Mouse (Mus musculus) right cerebral cortex, adult 2 months (tissue): Measurements from ENCODE around the gene Pou2f1.
A peak's percentile ranks its signal among the peaks of the same experiment; 100 is the strongest.

Source experiments
- DNase-seq, 2 experiments: peaks; one replicate each; pipeline ENCODE4 v3.0.0; 2021 to 2022; ENCODE audit warnings: low spot score in 2 of 2

The Pou2f1 gene

DNA sequence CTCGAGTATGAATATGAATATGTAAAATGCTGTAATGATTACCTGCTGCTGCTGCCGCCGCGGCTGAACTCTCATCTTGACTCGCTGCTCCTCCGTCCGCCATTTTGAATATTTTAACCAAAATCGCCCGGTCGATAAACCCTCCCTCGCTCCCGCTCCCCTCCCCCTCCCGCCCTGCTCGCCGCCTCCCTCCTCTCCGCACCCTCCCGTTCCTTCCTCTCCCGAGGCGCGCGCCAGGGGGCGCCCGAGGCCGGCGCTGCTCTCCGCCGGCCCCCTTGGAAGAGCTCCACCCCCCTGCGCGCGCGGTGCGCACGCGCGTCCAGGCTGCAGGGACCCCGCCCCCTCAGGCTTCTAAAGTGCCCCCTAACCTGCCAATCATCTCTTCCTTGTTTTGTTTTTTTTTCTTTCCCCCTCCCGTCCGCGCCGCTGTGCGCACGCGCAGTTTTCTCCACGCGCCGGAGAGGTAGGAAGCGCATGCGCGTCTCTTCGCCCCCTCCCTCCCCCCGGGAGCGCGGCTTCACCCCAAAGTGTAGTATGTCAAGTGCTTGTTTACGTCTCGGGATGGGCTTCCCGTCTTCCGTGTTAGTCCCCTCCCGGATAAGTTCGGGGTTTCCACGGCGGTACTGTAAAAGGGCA lies at the start of gene Pou2f1:
Pou2f1 (minus strand) TSS at position 159 of the 636 bp plus-strand sequence.
- peak; percentile 92 to 94 for DNase-seq

DNA sequence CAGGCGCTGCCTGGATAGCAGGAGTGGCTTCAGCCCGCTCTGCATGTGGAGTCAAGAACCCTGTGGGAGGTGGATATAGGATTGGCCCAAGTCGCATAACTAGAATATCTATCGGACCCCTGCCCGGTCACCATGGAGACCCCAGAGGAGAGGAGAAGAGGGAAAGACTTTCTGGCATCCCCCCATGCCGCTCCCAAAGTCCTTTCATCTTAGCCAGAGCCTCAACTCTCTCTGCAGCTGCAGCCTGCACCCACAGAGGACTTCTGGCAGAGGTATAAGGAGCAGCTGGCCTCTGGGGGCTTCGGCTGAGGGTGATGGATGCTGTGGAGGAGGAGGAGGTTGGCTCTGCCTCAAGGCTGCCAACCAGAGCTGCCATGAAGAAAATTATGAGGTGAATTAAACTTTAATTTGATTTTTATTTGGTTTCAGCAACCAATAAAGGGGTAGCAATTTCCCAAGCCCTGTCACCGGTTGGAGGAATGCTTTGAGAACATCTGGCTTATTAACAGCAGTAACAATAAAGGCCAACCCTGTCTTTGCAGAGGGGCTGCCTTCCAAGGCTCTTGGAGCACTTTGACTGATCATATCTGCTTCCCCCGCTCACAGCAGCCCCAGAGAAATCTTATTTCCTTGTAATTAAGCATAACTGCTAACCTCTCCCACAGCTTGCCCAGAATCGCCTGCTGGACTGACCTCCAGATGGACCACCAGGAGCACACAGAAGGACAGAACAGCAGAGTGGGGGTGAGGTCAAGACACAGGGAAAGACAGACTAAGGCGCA lies 46.8 kb upstream of the Pou2f1 start:
- no peak for DNase-seq

GRCm38 (mm10) chr1:166048230-166048911 lies 45.9 kb upstream of the Pou2f1 start:
- peak in 1 of 2 experiments; percentile 10 for DNase-seq

GRCm38 (mm10) chr1:166047505-166048170 lies 45.2 kb upstream of the Pou2f1 start:
- peak; percentile 8 to 21 for DNase-seq

DNA sequence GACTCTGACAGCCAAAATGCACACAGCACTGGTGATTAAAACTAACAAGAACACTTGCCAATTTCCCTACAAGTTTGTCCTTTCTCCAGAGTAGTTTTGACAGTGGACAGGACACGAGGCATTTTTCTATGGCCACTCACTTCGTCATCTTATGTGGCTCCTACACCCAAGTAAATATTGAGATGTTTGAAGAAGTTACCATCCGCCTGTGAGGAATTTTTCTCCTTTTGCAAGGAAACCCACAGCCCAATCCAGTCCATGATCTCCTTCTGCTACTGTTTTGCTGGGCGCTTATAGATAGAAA lies 43.4 kb upstream of the Pou2f1 start:
- no peak for DNase-seq

GRCm38 (mm10) chr1:166045060-166045893 lies 42.8 kb upstream of the Pou2f1 start:
- no peak for DNase-seq

GRCm38 (mm10) chr1:166043451-166044149 lies 41.1 kb upstream of the Pou2f1 start:
- peak; percentile 57 to 67 for DNase-seq

DNA sequence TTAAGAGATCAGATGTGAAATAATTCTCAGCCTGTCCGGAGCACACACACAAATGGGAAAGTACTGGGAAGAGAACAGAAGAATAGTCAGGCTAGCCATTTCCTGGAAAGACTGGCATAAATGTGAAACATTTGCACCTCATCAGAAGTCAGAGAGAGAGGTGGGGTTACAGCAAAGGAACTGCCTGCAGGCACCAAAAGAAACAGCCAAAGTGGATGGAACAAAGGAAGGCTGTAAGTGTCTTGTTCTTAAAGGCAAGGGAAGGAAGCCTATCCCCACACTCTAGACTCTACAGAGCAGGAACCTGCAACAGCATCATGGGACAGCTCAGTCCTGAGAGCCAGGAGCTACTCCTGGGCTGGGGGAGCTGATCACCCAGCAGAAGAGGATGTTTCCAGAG lies 39.0 kb upstream of the Pou2f1 start:
- no peak for DNase-seq

DNA sequence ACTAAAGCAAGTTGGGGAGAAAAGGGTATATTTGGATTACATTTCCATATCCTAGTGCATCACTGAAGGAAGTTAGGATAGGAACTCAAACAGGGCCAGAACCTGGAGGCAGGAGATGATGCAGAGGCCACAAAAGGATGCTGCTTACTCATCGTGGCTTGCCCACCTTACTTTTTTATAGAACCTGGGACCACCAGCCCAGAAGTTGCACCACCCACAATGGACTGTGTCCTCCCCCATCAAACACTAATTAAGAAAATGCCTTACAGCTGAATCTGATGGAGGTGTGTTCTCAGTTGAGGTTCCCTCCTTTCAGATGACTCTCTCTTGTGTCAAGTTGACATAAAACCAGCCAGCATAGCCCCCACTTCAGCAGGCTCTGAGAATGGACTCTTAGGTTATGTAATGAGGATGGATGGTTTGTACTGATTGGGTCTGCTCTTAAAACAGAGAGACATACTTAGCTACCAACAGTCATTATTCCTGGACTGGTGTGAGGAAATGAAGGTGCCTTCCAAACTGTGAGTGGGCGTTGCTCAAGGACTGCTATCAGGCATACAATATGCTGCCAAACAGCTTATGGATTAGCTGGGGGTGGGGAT lies 36.4 kb upstream of the Pou2f1 start:
- DNase-seq: peak; percentile 12

DNA sequence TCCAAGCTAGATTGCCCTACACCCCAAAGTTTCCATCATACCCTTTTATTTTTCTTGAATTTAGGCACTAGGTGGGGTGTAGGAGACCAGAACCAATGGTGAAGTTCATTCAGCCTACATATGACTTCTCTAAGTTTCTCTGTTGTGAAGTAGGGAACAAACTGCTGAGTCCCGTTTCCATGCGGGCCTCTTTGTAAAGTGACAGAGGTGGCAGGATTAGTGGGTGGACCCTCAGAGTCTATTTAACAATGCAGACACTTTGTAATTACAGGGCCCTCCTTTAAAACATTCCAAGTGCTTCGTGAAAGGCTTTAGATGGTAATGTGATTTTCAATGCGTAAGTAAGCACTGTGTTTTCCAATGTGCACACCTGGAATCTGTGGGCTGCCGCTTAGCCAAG lies 32.6 kb upstream of the Pou2f1 start:
- DNase-seq: no peak

DNA sequence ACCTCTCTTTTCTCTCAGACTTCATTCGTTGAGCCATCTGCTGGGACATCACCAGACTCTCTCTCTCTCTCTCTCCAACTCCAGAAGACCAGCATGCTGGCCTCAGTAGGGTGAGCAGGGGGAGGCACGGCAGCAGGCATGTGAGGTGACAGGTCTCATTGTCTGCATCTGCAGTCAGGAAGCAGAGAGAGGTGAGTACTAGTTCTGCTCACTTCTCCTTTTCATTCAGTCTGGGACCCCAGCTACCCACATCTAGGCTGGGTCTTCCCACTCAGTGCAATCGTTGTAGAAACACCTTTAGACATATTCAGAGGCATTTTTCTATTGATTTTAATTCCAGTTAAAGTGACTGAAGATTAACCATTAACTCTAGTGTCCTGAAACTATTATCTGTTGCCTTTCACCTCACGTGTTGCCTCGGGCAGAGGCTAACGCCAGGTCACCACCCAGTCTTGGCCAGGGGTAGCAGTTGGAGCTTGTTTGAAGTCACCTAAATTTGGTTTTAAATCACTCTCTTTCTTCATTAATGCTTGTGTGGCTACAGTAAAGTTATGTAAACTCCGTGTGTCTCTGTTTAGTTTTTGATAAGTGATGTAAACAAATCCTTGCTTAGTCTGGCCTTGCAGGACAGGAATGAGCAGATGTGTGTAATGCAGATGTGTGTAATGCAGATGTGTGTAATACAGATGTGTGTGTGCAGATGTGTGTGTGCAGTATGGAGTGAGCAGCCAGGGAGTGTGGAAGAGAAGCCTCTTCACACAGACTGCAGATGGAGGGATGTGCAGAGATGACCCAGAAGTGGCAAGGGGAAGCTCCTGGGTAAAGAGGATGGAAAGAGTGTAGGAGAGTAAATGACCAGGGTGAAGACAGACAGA lies 29.4 kb upstream of the Pou2f1 start:
- no peak for DNase-seq

GRCm38 (mm10) chr1:166023981-166024380 lies 21.5 kb upstream of the Pou2f1 start:
- DNase-seq: no peak

DNA sequence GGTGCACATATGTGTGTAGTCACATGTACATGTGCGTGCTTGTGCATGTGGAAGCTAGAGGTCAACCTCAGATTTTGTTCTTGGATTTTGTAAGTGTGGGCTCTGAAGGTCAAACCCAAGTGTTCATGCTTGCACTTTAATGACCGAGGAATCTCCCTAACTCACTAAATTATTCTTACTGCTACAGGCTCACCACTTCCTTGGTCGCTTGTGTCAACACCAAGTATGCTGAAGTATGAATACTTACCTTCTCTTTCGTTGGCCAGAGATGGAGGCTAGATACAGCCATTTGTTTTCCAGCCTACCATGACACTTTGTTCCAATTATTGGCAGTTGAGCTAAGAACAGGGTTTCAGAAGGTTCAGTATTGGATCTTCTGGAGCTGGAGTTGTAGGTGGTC lies 14.7 kb upstream of the Pou2f1 start:
- no peak for DNase-seq

DNA sequence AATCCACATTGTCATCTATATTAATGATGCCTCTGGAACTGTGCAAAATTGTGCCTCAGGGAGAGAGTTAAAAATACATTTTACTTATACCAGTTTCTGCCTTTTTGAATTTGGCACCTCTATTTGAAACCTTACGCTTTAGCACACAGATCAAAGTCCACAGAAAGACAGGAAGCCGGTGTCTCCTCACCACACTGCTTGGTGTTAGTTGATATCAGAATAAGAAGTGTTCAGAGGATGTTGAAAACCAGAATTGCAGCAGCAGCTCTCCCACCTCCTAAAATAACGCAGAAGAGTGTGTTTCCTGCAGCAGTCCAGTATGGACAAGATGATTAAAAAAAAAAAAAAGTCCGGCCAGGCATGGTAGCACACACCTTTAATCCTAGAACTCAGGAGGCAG lies 13.8 kb upstream of the Pou2f1 start:
- DNase-seq: no peak

GRCm38 (mm10) chr1:166014530-166014929 lies 12.1 kb upstream of the Pou2f1 start:
- DNase-seq: no peak

GRCm38 (mm10) chr1:166010106-166010505 lies 7.6 kb upstream of the Pou2f1 start:
- no peak for DNase-seq

DNA sequence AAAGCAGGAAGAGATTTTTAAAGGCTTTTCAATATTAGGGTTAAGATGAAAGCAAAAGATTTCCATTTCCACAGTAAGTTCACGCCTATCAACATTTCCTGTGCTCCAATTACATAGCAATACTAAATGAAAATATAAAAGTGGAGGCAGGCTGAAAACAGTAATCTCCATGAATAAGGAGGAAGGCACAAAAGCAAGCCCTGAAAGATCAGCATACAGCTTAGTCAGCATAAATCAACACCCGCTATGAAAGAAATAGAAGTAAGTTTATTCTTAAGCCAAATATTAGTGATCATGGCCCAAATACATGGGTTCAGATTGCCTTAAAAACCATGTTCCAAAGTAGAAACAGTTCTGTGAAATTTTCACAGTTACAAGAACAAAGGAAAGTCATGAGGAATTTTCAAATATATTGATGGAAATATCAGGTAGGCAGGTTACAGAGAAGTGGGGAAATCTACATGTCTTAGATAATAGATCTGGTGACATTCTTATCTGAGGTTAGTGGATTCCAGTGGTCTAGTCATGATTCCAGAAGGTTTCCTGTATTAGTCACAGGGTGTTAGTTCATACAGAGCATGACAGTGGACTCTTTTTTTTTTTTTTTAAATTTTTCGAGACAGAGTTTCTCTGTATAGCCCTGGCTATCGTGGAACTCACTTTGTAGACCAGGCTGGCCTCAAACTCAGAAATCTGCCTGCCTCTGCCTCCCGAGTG lies 6.3 kb upstream of the Pou2f1 start:
- DNase-seq: no peak

GRCm38 (mm10) chr1:166007026-166007425 lies 4.5 kb upstream of the Pou2f1 start:
- no peak for DNase-seq
